Mouse (Mus musculus): ENCODE measurements around the gene Abhd12. TPM values are rescaled to one million over a fixed set of nuclear protein-coding genes. Genes with fewer than 3 reads are reported as not detected.

The Abhd12 gene
- polyA plus RNA-seq, 1 experiment from 2014 or later: 55.1 TPM

DNA sequence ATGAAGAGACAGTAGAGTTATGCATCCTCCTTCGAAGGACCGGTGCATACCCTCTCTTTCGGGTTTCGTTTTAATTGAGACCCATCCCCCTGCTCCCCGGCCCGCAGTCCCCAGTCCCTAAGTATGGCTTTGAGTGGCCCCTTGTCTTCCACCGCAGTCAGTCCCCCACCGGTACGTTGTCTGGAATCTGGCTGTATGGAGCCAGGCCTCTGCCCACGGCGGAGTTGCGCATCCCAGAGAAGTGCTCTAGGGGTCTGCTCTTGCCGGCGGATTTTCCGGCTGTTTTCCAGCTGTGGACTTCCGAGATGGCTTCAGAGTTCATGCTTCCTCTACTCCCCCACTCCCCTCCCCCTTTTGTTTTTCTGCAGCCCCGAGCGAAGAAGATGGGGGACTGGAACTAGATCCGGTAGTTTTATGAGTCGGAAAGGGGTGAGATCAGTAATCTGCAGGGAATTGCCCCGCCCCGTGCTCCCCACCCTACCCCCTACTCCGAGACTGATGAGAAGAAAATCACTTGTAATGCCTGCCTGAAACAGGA lies 117.2 kb downstream of the Abhd12 start:
- peak overlapping the region; percentile 77 for H3K9ac ChIP-seq (ENCODE audit: low read length)
- H3K4me2 ChIP-seq: peak overlapping the region; percentile 91
- under 1% methylated on average over 23 of the region's 23 CpGs for WGBS
- no peaks in the 10 kb centered on the region for H3K9me3 ChIP-seq (ENCODE audit: control insufficient read depth, low read length)
- no peak overlapping the region for H3K27ac ChIP-seq (ENCODE audit: low read depth, low read length)
- H3K4me1 ChIP-seq (ENCODE audit: control insufficient read depth, insufficient read depth, low read length): peaks cover 6% of the 10 kb centered on the region
- no peaks in the 10 kb centered on the region; the same call in 1 of the 2 replicates for H3K27me3 ChIP-seq (ENCODE audit: control insufficient read depth, insufficient read depth, low read length)
- H3K4me3 ChIP-seq (ENCODE audit: low read depth, low read length): peak overlapping the region; percentile 78
- ATAC-seq (ENCODE audit: low FRiP score): peak; percentile 34
- H3K36me3 ChIP-seq (ENCODE audit: control insufficient read depth, insufficient read depth, low read length): no peaks in the 10 kb centered on the region
- peak; percentile 97 for DNase-seq (ENCODE audit: low spot score, missing footprints)

- no peaks in the 10 kb centered on the region for H3K36me3 ChIP-seq (ENCODE audit: control insufficient read depth, insufficient read depth, low read length)
- peak; percentile 98 for DNase-seq (ENCODE audit: low spot score, missing footprints)
- peak within 1 kb of the TSS; percentile 77 for H3K9ac ChIP-seq (ENCODE audit: low read length)
- peak; percentile 98 for ATAC-seq (ENCODE audit: low FRiP score)
- no peaks in the 10 kb centered on the region for H3K9me3 ChIP-seq (ENCODE audit: control insufficient read depth, low read length)
- H3K4me3 ChIP-seq (ENCODE audit: low read depth, low read length): peak within 1 kb of the TSS; percentile 78
- no peak within 1 kb of the TSS for H3K27ac ChIP-seq (ENCODE audit: low read depth, low read length)
- H3K4me1 ChIP-seq (ENCODE audit: control insufficient read depth, insufficient read depth, low read length): peaks cover 6% of the 10 kb centered on the region
- WGBS: 2% methylated on average over 57 of the region's 58 CpGs
- H3K4me2 ChIP-seq: peak within 1 kb of the TSS; percentile 91
- no peaks in the 10 kb centered on the region; the same call in 1 of the 2 replicates for H3K27me3 ChIP-seq (ENCODE audit: control insufficient read depth, insufficient read depth, low read length)
Observed at GRCm38 (mm10) chr2:150786251-150787180, 118.0 kb downstream of the Abhd12 start, which contains the start of gene Pygb. TSS of gene Pygb (plus strand) at chr2:150786735.

DNA sequence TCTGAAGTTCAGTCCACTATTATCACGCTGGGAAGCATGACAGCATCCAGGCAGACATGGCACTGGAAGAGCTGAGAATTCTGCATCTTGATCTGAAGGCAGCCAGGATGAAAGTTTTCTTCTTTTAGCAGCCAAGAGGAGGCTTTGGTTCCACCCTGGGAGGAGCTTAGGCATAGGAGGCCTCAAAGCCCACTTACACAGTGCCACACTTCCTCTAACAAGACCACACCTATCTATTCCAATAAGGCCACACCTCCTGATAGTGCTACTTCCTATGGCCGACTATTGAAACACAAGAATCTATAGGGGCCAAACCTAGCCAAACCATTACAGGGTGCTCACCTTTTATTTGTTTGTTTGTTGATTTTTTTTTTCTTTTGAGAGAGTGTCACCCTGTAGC lies 121.7 kb downstream of the Abhd12 start:
- DNase-seq (ENCODE audit: low spot score, missing footprints) (no peak), ATAC-seq (ENCODE audit: low FRiP score) (no peak)
- H3K9me3 ChIP-seq (ENCODE audit: control insufficient read depth, low read length): no peaks in the 10 kb centered on the region
- no peaks in the 10 kb centered on the region; the same call in 1 of the 2 replicates for H3K27me3 ChIP-seq (ENCODE audit: control insufficient read depth, insufficient read depth, low read length)
- H3K4me2 ChIP-seq: no peak overlapping the region
- H3K9ac ChIP-seq (ENCODE audit: low read length): no peak overlapping the region
- no peaks in the 10 kb centered on the region for H3K36me3 ChIP-seq (ENCODE audit: control insufficient read depth, insufficient read depth, low read length)
- 82% methylated on average over 2 of the region's 2 CpGs for WGBS
- no peak overlapping the region for H3K27ac ChIP-seq (ENCODE audit: low read depth, low read length)
- peaks cover 4% of the 10 kb centered on the region for H3K4me1 ChIP-seq (ENCODE audit: control insufficient read depth, insufficient read depth, low read length)
- no peak overlapping the region for H3K4me3 ChIP-seq (ENCODE audit: low read depth, low read length)

Other genes starting within 250 kb of the Abhd12 start
- gene Acss1, start 236.2 kb downstream of the Abhd12 start, polyA plus RNA-seq (2014; fragmentation: Nextera tagmentation; extraction: Ambion mirVana): 20.5 and 21.5 TPM in 2 replicates
- gene Vsx1, start 215.4 kb downstream of the Abhd12 start, polyA plus RNA-seq (2014; fragmentation: Nextera tagmentation; extraction: Ambion mirVana): 0.31 and 0.33 TPM in 2 replicates
- 24.7 and 26.7 TPM in 2 replicates for gene Entpd6, start 155.7 kb downstream of the Abhd12 start, polyA plus RNA-seq (2014; fragmentation: Nextera tagmentation; extraction: Ambion mirVana)
- 34.1 and 39.1 TPM in 2 replicates for gene Pygb, start 118.0 kb downstream of the Abhd12 start, polyA plus RNA-seq (2014; fragmentation: Nextera tagmentation; extraction: Ambion mirVana)
- gene Gins1, start 659 bp upstream of the Abhd12 start, polyA plus RNA-seq (2014; fragmentation: Nextera tagmentation; extraction: Ambion mirVana): 73.8 and 82.1 TPM in 2 replicates
- 11.2 and 11.6 TPM in 2 replicates for gene Ninl, start 134.6 kb upstream of the Abhd12 start, polyA plus RNA-seq (2014; fragmentation: Nextera tagmentation; extraction: Ambion mirVana)
- gene Nanp, start 134.7 kb upstream of the Abhd12 start, polyA plus RNA-seq (2014; fragmentation: Nextera tagmentation; extraction: Ambion mirVana): 52.4 and 58.9 TPM in 2 replicates
- gene Gm14151, start 187.6 kb upstream of the Abhd12 start, polyA plus RNA-seq (2014; fragmentation: Nextera tagmentation; extraction: Ambion mirVana): not detected in 2 replicates
- not detected in 2 replicates for gene Gm14147, start 193.5 kb upstream of the Abhd12 start, polyA plus RNA-seq (2014; fragmentation: Nextera tagmentation; extraction: Ambion mirVana)

Measured in midbrain, embryonic 11.5 days (tissue).